Mouse (Mus musculus): ENCODE results near the gene Stx18.

DNA sequence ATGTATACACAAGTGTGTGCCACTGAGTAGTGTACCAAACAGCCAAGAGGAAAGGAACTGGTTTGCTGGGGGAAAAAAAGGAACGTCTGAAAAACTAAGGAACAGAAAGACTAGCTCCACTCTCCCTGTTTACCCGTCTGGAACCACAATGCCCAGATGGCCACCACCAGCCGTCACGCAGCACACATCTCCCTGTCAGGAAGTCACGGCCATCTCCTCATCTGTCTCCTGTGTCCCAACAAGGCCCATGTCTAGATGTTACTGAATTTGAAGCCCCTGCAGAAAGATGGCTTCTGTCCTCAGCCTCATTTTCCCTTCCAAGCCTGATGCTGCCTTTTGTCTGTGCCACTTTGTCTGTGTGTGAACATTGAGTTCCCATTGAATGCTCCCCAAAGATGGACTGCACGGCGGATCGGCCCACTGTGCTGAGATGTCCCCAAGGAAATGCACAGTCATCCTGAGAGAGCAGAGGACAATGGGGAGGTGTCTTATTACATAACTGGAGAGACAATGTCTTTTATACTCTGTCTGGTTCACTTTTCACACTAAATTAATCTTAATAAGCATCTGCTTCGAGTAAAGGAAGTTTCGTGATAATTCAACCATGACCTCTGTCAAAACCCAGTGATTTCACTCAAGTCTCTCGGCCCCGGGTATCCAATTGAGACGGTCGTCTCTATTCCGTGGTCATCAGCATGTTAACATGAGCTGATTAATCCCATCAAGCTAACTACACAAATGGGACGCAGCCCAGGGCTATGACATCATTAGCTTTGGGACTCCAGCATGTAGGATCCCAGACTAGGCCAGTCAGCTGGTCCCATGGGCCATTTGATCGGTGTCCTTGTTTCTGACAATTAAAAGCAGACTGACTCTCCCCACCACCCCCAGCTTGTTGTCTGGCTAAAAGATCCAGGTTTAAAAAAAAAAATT is 31.9 kb upstream of the Stx18 start:
- TF ChIP-seq POLR2A (IDR thresholded peaks at IDR 0.05; ENCODE audit: extremely low read depth, insufficient read depth, low read length) = no peak
- TF ChIP-seq CTCF (IDR thresholded peaks at IDR 0.05; ENCODE audit: extremely low read depth, insufficient read depth, low read length) = no peak

Data from cortical plate, adult 2 months (tissue).